19 mouse cellular contexts compared by ENCODE assay signal in genomic region chr12:30599997-30600396, GRCm38 (mm10).
"Had no signal": no experiment of that assay in that cellular context is flagged by ENCODE, and none has a peak within 500 bp of the region (broad histone marks: within the 10 kb centered on the region; RNA-seq: fewer than 3 reads in every experiment).

No protein-coding gene starts in this region.

- H3K4me1 ChIP-seq: megakaryocyte, embryonic 14.5 days; midbrain, embryonic 15.5 days; neural tube, embryonic 12.5 days had no signal

- H3K4me2 ChIP-seq: limb, embryonic 12.5 days; midbrain, embryonic 11.5 days; midbrain, embryonic 15.5 days; neural tube, embryonic 12.5 days; stomach, embryonic 15.5 days had no signal

- ATAC-seq: midbrain, embryonic 15.5 days had no signal

- H3K36me3 ChIP-seq: limb, embryonic 12.5 days; midbrain, embryonic 15.5 days; neural tube, embryonic 12.5 days; stomach, embryonic 15.5 days had no signal

- H3K9ac ChIP-seq: limb, embryonic 12.5 days; liver, embryonic 14.5 days; midbrain, embryonic 15.5 days; neural tube, embryonic 12.5 days; stomach, embryonic 15.5 days had no signal

- H3K27ac ChIP-seq: kidney, postnatal 0 days; layer of hippocampus, adult 2 months; limb, embryonic 12.5 days; liver, embryonic 14.5 days; midbrain, embryonic 15.5 days; neural tube, embryonic 12.5 days; stomach, embryonic 15.5 days had no signal

- DNase-seq: kidney, adult 8-10 months; kidney, postnatal 4 days; liver; lung, adult 18-20 months; lung, postnatal 36 days; retina, postnatal 1 day; right cerebral cortex, postnatal 4 days; spleen, adult 18-20 months; thymus, adult 2 months; thymus, postnatal 25 days had no signal

- H3K27me3 ChIP-seq: limb, embryonic 12.5 days; midbrain, embryonic 15.5 days; neural tube, embryonic 12.5 days; stomach, embryonic 15.5 days had no signal

- H3K4me3 ChIP-seq: layer of hippocampus, adult 2 months; limb, embryonic 12.5 days; midbrain, embryonic 15.5 days; neural tube, embryonic 12.5 days; stomach, embryonic 15.5 days had no signal

- H3K9me3 ChIP-seq: limb, embryonic 12.5 days; megakaryocyte, embryonic 14.5 days; midbrain, embryonic 15.5 days; neural tube, embryonic 12.5 days; stomach, embryonic 15.5 days had no signal
